Mouse (Mus musculus): ENCODE results near the gene Mef2b.
A peak's percentile ranks its signal among the peaks of the same experiment; 100 is the strongest.

Mef2b gene

DNA sequence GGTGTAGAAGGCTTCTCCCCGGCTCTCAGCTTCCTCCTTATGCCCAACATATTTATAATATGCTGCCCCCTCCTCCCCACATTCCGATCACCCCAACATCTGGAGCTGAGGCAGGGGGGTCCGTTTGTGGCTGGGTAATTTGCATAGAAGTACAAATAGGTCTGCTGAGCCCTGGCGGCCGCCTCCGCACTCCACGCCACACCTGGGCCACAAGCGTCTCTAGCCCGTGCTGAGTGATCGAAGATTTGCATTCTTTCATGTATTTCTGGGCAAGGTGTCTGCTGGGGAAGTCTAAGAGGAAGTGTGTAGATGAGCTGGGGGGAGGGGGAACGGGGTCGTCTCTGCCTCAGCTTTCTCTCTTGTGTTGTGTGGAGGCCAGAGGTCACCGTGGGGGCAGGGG, 20.5 kb downstream of the Mef2b start:
- no peaks in the 10 kb centered on the region for H3K36me3 ChIP-seq (ENCODE audit: insufficient read depth, low read length)
- peak overlapping the region; percentile 17; the same call in 1 of the 2 replicates for H3K4me3 ChIP-seq (replicated peaks; ENCODE audit: low read length)
- H3K9me3 ChIP-seq (ENCODE audit: low read length) = no peaks in the 10 kb centered on the region
- peaks cover 37% of the 10 kb centered on the region for H3K4me1 ChIP-seq (replicated peaks; ENCODE audit: low read depth, low read length)
- TF ChIP-seq CTCF (conservative IDR thresholded peaks at IDR 0.05; ENCODE audit: low read length) = no peak
- no peak for TF ChIP-seq POU5F1 (IDR thresholded peaks at IDR 0.05; ENCODE audit: borderline replicate concordance, low read length)
- no peak for TF ChIP-seq NANOG (IDR thresholded peaks at IDR 0.05; ENCODE audit: borderline replicate concordance, low read length)
- peaks cover 28% of the 10 kb centered on the region for H3K27me3 ChIP-seq (ENCODE audit: insufficient read depth, low read length)

GRCm38 (mm10) chr8:70163316-70163715, 23.8 kb downstream of the Mef2b start:
- TF ChIP-seq CTCF (conservative IDR thresholded peaks at IDR 0.05; ENCODE audit: low read length) = no peak
- no peak for TF ChIP-seq NANOG (IDR thresholded peaks at IDR 0.05; ENCODE audit: borderline replicate concordance, low read length)
- no peak for TF ChIP-seq POU5F1 (IDR thresholded peaks at IDR 0.05; ENCODE audit: borderline replicate concordance, low read length)
- no peaks in the 10 kb centered on the region for H3K9me3 ChIP-seq (ENCODE audit: low read length)
- H3K36me3 ChIP-seq (ENCODE audit: insufficient read depth, low read length) = no peaks in the 10 kb centered on the region
- H3K27me3 ChIP-seq (ENCODE audit: insufficient read depth, low read length) = peaks cover 37% of the 10 kb centered on the region
- H3K4me3 ChIP-seq (replicated peaks; ENCODE audit: low read length) = no peak overlapping the region
- H3K4me1 ChIP-seq (replicated peaks; ENCODE audit: low read depth, low read length) = peaks cover 52% of the 10 kb centered on the region

DNA sequence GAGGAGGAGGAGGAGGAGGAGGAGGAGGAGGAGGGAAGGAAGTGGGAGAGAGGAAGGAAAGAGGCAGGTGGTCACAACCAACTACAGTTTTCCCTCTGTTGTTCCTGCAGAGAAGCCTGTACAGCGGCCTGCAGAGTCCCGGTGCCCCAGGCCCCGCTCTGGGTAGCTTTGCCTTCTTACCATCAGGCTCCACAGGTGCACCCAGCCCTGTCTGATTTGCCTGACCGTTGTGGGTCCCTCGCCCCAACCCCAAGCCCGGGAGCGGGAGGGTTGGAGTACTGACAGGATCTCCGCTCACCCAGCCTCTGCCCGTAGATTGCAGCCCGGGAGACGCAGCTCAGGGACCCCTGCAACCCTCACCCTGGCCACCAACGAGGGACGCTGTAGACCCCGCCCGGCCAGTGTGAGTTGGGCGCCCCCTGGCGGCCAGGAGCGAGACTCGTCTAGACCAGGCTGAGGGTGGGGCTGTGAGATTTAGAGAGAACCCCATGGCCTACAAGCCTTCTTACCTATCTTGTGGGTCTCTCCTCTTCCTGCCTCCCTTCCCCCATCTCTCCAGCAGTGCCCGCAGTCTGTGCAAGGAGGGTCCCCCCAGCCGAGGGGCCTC, 27.1 kb downstream of the Mef2b start:
- Histone ChIP-seq H3K4me3 (replicated peaks; ENCODE audit: low read length) (peak overlapping the region; percentile 56; the same call in 1 of the 2 replicates), H3K4me1 (replicated peaks; ENCODE audit: low read depth, low read length) (peaks cover 35% of the 10 kb centered on the region), H3K27me3 (ENCODE audit: insufficient read depth, low read length) (peaks cover 37% of the 10 kb centered on the region), H3K36me3 (ENCODE audit: insufficient read depth, low read length) (no peaks in the 10 kb centered on the region), H3K9me3 (ENCODE audit: low read length) (no peaks in the 10 kb centered on the region)
- TF ChIP-seq CTCF (conservative IDR thresholded peaks at IDR 0.05; ENCODE audit: low read length) (peak; percentile 75), NANOG (IDR thresholded peaks at IDR 0.05; ENCODE audit: borderline replicate concordance, low read length) (no peak)

DNA sequence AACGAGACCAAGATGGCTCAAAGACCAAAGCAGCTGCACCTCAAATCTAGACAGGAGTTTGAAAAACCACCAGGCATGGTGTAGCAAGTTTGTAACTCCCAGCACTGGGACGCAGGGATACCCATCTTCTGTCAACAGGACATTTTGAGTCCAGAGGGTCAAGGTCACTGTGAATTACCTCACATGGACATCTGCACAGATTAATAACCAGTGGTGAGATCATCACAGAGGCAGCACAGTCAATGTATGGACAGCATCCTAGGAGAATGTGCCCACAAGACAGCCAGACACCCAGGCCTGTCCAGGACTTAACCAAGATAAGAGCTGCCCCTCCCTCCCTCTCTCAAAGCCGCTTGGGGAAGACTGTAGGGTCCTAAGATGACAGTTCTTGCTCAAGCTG, 30.6 kb downstream of the Mef2b start:
- Histone ChIP-seq H3K36me3 (ENCODE audit: insufficient read depth, low read length) (peaks cover 9% of the 10 kb centered on the region), H3K27me3 (ENCODE audit: insufficient read depth, low read length) (peaks cover 14% of the 10 kb centered on the region), H3K4me3 (replicated peaks; ENCODE audit: low read length) (no peak overlapping the region), H3K4me1 (replicated peaks; ENCODE audit: low read depth, low read length) (peaks cover 53% of the 10 kb centered on the region), H3K9me3 (ENCODE audit: low read length) (no peaks in the 10 kb centered on the region)
- TF ChIP-seq NANOG (IDR thresholded peaks at IDR 0.05; ENCODE audit: borderline replicate concordance, low read length) = no peak
- TF ChIP-seq POU5F1 (IDR thresholded peaks at IDR 0.05; ENCODE audit: borderline replicate concordance, low read length) = no peak
- TF ChIP-seq CTCF (conservative IDR thresholded peaks at IDR 0.05; ENCODE audit: low read length) = no peak

- Histone ChIP-seq H3K36me3 (ENCODE audit: insufficient read depth, low read length) (peaks cover 13% of the 10 kb centered on the region), H3K4me1 (replicated peaks; ENCODE audit: low read depth, low read length) (peaks cover 46% of the 10 kb centered on the region), H3K27me3 (ENCODE audit: insufficient read depth, low read length) (peaks cover 8% of the 10 kb centered on the region), H3K4me3 (replicated peaks; ENCODE audit: low read length) (no peak overlapping the region), H3K9me3 (ENCODE audit: low read length) (no peaks in the 10 kb centered on the region)
- TF ChIP-seq NANOG (IDR thresholded peaks at IDR 0.05; ENCODE audit: borderline replicate concordance, low read length) = no peak
- TF ChIP-seq POU5F1 (IDR thresholded peaks at IDR 0.05; ENCODE audit: borderline replicate concordance, low read length) = no peak
- no peak for TF ChIP-seq CTCF (conservative IDR thresholded peaks at IDR 0.05; ENCODE audit: low read length)
Measured at GRCm38 (mm10) chr8:70170748-70171147, 31.2 kb downstream of the Mef2b start.

- Histone ChIP-seq H3K36me3 (ENCODE audit: insufficient read depth, low read length) (peaks cover 15% of the 10 kb centered on the region), H3K4me3 (replicated peaks; ENCODE audit: low read length) (no peak overlapping the region), H3K9me3 (ENCODE audit: low read length) (no peaks in the 10 kb centered on the region), H3K27me3 (ENCODE audit: insufficient read depth, low read length) (peaks cover 3% of the 10 kb centered on the region; the same call in 1 of the 2 replicates), H3K4me1 (replicated peaks; ENCODE audit: low read depth, low read length) (peaks cover 42% of the 10 kb centered on the region)
- TF ChIP-seq POU5F1 (IDR thresholded peaks at IDR 0.05; ENCODE audit: borderline replicate concordance, low read length) (no peak), NANOG (IDR thresholded peaks at IDR 0.05; ENCODE audit: borderline replicate concordance, low read length) (no peak), CTCF (conservative IDR thresholded peaks at IDR 0.05; ENCODE audit: low read length) (no peak)
Measured at GRCm38 (mm10) chr8:70171240-70171639, 31.7 kb downstream of the Mef2b start.

DNA sequence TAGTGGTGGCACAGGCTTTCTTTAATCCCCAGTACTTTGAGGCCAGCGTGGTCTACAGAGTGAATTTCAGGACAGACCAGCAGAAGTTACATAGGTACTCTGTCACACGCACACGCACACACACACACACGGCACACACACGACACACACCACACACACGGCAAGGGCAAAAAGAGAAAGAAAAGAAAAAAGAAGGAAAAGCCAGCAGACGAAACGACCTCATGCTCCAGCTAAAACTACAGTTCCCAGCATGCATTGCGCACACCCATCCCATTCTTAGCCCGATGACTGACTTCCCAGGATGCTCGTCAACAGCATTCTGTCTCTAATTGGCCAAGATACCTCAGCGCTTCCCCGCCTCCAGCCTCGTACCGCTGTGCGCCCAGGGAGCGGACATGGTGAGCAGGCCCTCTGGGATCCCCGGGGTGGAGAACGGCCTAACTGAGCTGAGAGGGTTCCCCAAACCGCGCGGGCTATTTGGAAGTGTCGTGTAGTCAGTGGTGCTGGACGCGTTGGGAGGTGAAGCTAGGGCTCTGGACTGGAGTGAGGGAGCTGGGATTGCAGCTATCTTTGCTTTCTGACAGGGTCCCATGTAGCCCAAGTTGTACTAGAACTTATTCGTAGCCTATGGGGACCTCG, 32.7 kb downstream of the Mef2b start, which contains the start of gene Tmem161a:
Tmem161a (plus strand) TSS at position 314 of the 639 bp plus-strand sequence.
- Histone ChIP-seq H3K27me3 (ENCODE audit: insufficient read depth, low read length) (0 out of 2 replicates have a peak, but pooled peaks cover 3% of the 10 kb centered on the region), H3K36me3 (ENCODE audit: insufficient read depth, low read length) (peaks cover 24% of the 10 kb centered on the region), H3K9me3 (ENCODE audit: low read length) (no peaks in the 10 kb centered on the region), H3K4me3 (replicated peaks; ENCODE audit: low read length) (peak within 1 kb of the TSS; percentile 89), H3K4me1 (replicated peaks; ENCODE audit: low read depth, low read length) (peaks cover 35% of the 10 kb centered on the region)
- TF ChIP-seq CTCF (conservative IDR thresholded peaks at IDR 0.05; ENCODE audit: low read length) (no peak), NANOG (IDR thresholded peaks at IDR 0.05; ENCODE audit: borderline replicate concordance, low read length) (no peak), POU5F1 (IDR thresholded peaks at IDR 0.05; ENCODE audit: borderline replicate concordance, low read length) (no peak)

GRCm38 (mm10) chr8:70173320-70173719, 33.8 kb downstream of the Mef2b start:
- Histone ChIP-seq H3K4me3 (replicated peaks; ENCODE audit: low read length) (no peak overlapping the region), H3K36me3 (ENCODE audit: insufficient read depth, low read length) (peaks cover 34% of the 10 kb centered on the region), H3K4me1 (replicated peaks; ENCODE audit: low read depth, low read length) (peaks cover 35% of the 10 kb centered on the region), H3K27me3 (ENCODE audit: insufficient read depth, low read length) (no peaks in the 10 kb centered on the region), H3K9me3 (ENCODE audit: low read length) (no peaks in the 10 kb centered on the region)
- TF ChIP-seq POU5F1 (IDR thresholded peaks at IDR 0.05; ENCODE audit: borderline replicate concordance, low read length) (no peak), NANOG (IDR thresholded peaks at IDR 0.05; ENCODE audit: borderline replicate concordance, low read length) (no peak)

Measured in E14TG2a.4 (cell line).